Mouse (Mus musculus) neural tube, embryonic 14.5 days (tissue): ENCODE results near the gene Rhou. TPM values are rescaled to one million over a fixed set of nuclear protein-coding genes. Genes with fewer than 3 reads are reported as not detected.

Source experiments
- ATAC-seq: fragments of 200-750 bp; cut with Nextera tagmentation; 2 replicates; pipeline ENCODE4 v1.8.0; 2017; ENCODE audit warnings: low read depth, mild to moderate bottlenecking, moderate TSS enrichment, moderate library complexity
- H3K27ac ChIP-seq: fragments of 300-500 bp; sonication (generic); 2 replicates; pipeline ENCODE4 v1.5.1; 2014; ENCODE audit warnings: low read depth, mild to moderate bottlenecking, control low read depth, low read length, moderate library complexity, mixed read lengths
- H3K27me3 ChIP-seq: fragments of 300-500 bp; sonication (generic); 2 replicates; pipeline ENCODE4 v1.6.1; 2014; ENCODE audit warnings: low read length; ENCODE audit not compliant: control insufficient read depth, insufficient read depth
- H3K36me3 ChIP-seq: fragments of 300-500 bp; sonication (generic); 2 replicates; pipeline ENCODE4 v1.6.1; 2014; ENCODE audit warnings: low read length, mixed read lengths; ENCODE audit not compliant: control insufficient read depth, insufficient read depth
- H3K4me1 ChIP-seq: fragments of 300-500 bp; sonication (generic); 2 replicates; pipeline ENCODE4 v1.6.1; 2014; ENCODE audit warnings: low read length; ENCODE audit not compliant: control insufficient read depth, insufficient read depth
- H3K4me2 ChIP-seq: fragments of 300-500 bp; sonication (generic); 2 replicates; pipeline ENCODE4 v1.6.1; 2014; ENCODE audit warnings: mild to moderate bottlenecking, low read depth, low read length, control low read depth
- H3K4me3 ChIP-seq: fragments of 300-500 bp; sonication (generic); 2 replicates; pipeline ENCODE4 v1.5.1; 2014; ENCODE audit warnings: low read depth, low read length, control low read depth, mixed read lengths
- H3K9ac ChIP-seq: fragments of 300-500 bp; sonication (generic); replicated peaks from 2 replicates; pipeline ENCODE4 v1.6.1; 2014; ENCODE audit warnings: low read depth, mild to moderate bottlenecking, control low read depth, low read length, mixed read lengths
- H3K9me3 ChIP-seq: fragments of 300-500 bp; sonication (generic); 2 replicates; pipeline ENCODE4 v1.6.1; 2016; ENCODE audit warnings: low read length; ENCODE audit not compliant: control insufficient read depth
- WGBS: fragments of 180-500 bp; shearing (Covaris S2); extraction: QIAGEN DNeasy Blood & Tissue Kit; methylation state at CpG from one replicate; pipeline ENCODE4 v1.1.7; 2014; 5-methylcytosine and 5-hydroxymethylcytosine counted together
- polyA plus RNA-seq: library from polyadenylated mRNA; unstranded; fragments of >200 nt; fragmentation: Nextera tagmentation; extraction: Ambion mirVana; gene quantifications from 2 replicates; pipeline ENCODE4 v1.2.1, GENCODE M21; 2014

The Rhou gene
- polyA plus RNA-seq, 1 experiment from 2014 or later: 13.9 TPM

- no peaks in the 10 kb centered on the region for H3K9me3 ChIP-seq
- H3K4me2 ChIP-seq: no peak overlapping the region
- WGBS: 65% methylated on average over 6 of the region's 6 CpGs
- no peaks in the 10 kb centered on the region for H3K27me3 ChIP-seq
- H3K9ac ChIP-seq: no peak overlapping the region
- H3K36me3 ChIP-seq: no peaks in the 10 kb centered on the region
- no peak for ATAC-seq
- H3K4me1 ChIP-seq: peaks cover 4% of the 10 kb centered on the region; the same call in 1 of the 2 replicates
- H3K4me3 ChIP-seq: no peak overlapping the region
- H3K27ac ChIP-seq: no peak overlapping the region
These were observed 18.9 kb downstream of the Rhou start for GRCm38 (mm10) chr8:123672648-123673047.

- Histone ChIP-seq H3K4me2 (no peak overlapping the region), H3K27ac (no peak overlapping the region), H3K4me1 (peaks cover 4% of the 10 kb centered on the region; the same call in 1 of the 2 replicates), H3K27me3 (no peaks in the 10 kb centered on the region), H3K9ac (no peak overlapping the region), H3K9me3 (no peaks in the 10 kb centered on the region), H3K36me3 (no peaks in the 10 kb centered on the region), H3K4me3 (no peak overlapping the region)
- WGBS: 48% methylated on average over 5 of the region's 5 CpGs
- ATAC-seq: no peak
These were observed 21.9 kb downstream of the Rhou start for GRCm38 (mm10) chr8:123675611-123676010.

DNA sequence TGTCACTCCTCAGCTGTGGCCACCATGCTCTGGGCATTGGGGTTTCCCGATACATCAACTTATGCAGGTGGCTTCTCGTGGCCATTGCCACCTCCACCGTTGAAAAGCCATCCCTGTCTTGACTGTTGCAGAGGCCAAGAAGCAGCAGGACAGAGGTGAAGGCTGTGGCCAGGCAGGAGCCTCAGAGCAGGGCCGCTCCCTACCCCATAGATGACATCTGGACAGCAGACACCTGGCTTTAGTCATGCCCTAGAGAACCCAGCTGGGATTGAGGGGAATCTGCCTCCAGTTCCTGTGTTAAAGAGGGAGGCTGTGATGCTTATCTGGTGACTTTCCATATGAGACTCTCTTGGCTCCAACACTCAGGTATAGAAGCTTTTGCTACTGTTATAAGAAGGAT is 24.7 kb downstream of the Rhou start:
- ATAC-seq: no peak

DNA sequence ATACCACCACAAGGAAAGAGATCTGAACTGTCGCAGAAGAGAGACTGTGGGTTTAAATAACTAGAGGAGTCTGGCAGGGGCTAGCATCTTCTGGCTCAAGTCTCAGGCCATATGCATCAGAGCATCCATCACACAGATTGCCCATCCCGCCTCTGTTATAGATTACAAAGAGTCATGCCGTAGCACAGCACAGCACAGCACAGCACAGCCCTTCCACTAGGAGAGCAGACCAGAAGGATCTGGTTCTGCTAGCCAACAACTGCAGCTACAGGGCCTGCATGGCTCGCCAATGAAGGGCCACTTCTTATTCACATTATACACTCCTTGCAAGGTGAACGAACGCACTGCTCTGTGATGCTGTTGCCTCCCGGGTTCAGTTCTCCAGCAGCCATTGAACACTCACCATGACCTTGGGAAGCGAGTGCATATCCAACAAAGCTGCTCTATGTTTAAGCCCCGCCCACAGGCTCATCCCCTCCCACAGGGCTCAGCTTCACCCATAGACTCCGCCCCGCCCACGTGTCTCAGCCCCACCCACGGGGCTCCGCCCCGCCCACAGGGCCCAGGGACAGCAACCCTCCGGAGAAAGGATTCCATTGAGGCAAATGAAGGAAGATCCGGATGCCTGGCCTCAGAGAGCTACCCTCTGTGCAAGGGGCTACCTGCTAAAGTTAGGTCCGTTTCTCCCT is 28.5 kb downstream of the Rhou start:
- no peak overlapping the region for H3K4me3 ChIP-seq
- no peaks in the 10 kb centered on the region for H3K36me3 ChIP-seq
- H3K27ac ChIP-seq: no peak overlapping the region
- H3K4me2 ChIP-seq: no peak overlapping the region
- no peaks in the 10 kb centered on the region for H3K27me3 ChIP-seq
- H3K4me1 ChIP-seq: no peaks in the 10 kb centered on the region
- H3K9me3 ChIP-seq: no peaks in the 10 kb centered on the region
- no peak overlapping the region for H3K9ac ChIP-seq
- no peak for ATAC-seq
- WGBS: 17% methylated on average over 18 of the region's 18 CpGs

More for the DNA sequence above, 24.7 kb downstream of the Rhou start:
- 94% methylated on average over 4 of the region's 4 CpGs for WGBS
- H3K4me3 ChIP-seq: no peak overlapping the region
- no peaks in the 10 kb centered on the region for H3K27me3 ChIP-seq
- H3K4me2 ChIP-seq: no peak overlapping the region
- H3K36me3 ChIP-seq: no peaks in the 10 kb centered on the region
- no peaks in the 10 kb centered on the region for H3K9me3 ChIP-seq
- no peak overlapping the region for H3K9ac ChIP-seq
- no peak overlapping the region for H3K27ac ChIP-seq
- H3K4me1 ChIP-seq: peaks cover 4% of the 10 kb centered on the region; the same call in 1 of the 2 replicates

- no peaks in the 10 kb centered on the region for H3K27me3 ChIP-seq
- no peak overlapping the region for H3K27ac ChIP-seq
- no peaks in the 10 kb centered on the region for H3K4me1 ChIP-seq
- H3K36me3 ChIP-seq: no peaks in the 10 kb centered on the region
- no peaks in the 10 kb centered on the region for H3K9me3 ChIP-seq
- no peak overlapping the region for H3K4me3 ChIP-seq
- no peak overlapping the region for H3K4me2 ChIP-seq
- H3K9ac ChIP-seq: no peak overlapping the region
- WGBS: 66% methylated on average over 7 of the region's 7 CpGs
- ATAC-seq: no peak
These were observed 29.6 kb downstream of the Rhou start for GRCm38 (mm10) chr8:123683321-123683720.

DNA sequence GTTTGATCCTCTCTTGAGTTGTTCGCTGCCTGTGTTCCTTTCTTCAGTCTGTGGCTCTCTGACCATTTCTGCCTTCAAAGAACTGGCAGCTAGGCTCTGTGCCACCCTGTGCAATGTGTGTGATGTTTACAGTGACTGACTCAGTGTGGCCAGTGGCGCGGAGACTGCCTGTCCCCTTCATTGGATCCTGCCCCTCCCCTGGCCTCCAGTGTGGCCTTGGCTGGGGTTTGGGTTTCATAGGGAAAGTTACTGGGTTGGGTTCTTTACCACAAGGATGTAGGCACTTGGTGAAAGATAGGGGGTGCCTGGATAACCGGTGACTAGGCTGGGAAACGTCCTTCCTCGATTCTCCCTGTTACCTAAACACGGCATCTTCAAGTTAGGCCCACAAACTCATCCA is 31.1 kb downstream of the Rhou start:
- Histone ChIP-seq H3K9me3 (no peaks in the 10 kb centered on the region), H3K4me1 (no peaks in the 10 kb centered on the region), H3K27ac (0 out of 2 replicates have a peak overlapping the region, but pooled peaks have one; percentile 34), H3K36me3 (no peaks in the 10 kb centered on the region), H3K4me2 (no peak overlapping the region), H3K9ac (no peak overlapping the region), H3K27me3 (no peaks in the 10 kb centered on the region), H3K4me3 (no peak overlapping the region)
- ATAC-seq: no peak
- WGBS: 91% methylated on average over 7 of the region's 7 CpGs

GRCm38 (mm10) chr8:123685477-123685876 is 31.7 kb downstream of the Rhou start:
- no peaks in the 10 kb centered on the region for H3K9me3 ChIP-seq
- no peaks in the 10 kb centered on the region for H3K27me3 ChIP-seq
- H3K9ac ChIP-seq: no peak overlapping the region
- H3K4me3 ChIP-seq: no peak overlapping the region
- no peak overlapping the region for H3K4me2 ChIP-seq
- 0 out of 2 replicates have a peak overlapping the region, but pooled peaks have one; percentile 2 for H3K27ac ChIP-seq
- no peaks in the 10 kb centered on the region for H3K4me1 ChIP-seq
- no peak for ATAC-seq
- WGBS: 43% methylated on average over 4 of the region's 4 CpGs
- H3K36me3 ChIP-seq: no peaks in the 10 kb centered on the region

GRCm38 (mm10) chr8:123687826-123688225 is 34.1 kb downstream of the Rhou start:
- Histone ChIP-seq H3K9me3 (no peaks in the 10 kb centered on the region), H3K4me1 (no peaks in the 10 kb centered on the region), H3K9ac (no peak overlapping the region), H3K36me3 (no peaks in the 10 kb centered on the region), H3K4me3 (no peak overlapping the region), H3K4me2 (no peak overlapping the region), H3K27ac (no peak overlapping the region), H3K27me3 (no peaks in the 10 kb centered on the region)
- no peak for ATAC-seq
- 73% methylated on average over 4 of the region's 4 CpGs for WGBS

GRCm38 (mm10) chr8:123692165-123692962 is 38.6 kb downstream of the Rhou start:
- Histone ChIP-seq H3K27ac (no peak overlapping the region), H3K9ac (no peak overlapping the region), H3K4me3 (no peak overlapping the region), H3K4me2 (no peak overlapping the region), H3K4me1 (no peaks in the 10 kb centered on the region), H3K36me3 (no peaks in the 10 kb centered on the region), H3K9me3 (no peaks in the 10 kb centered on the region), H3K27me3 (no peaks in the 10 kb centered on the region)
- WGBS: 87% methylated on average over 10 of the region's 10 CpGs
- no peak for ATAC-seq
